Mouse (Mus musculus): ENCODE data around the gene F830045P16Rik.
A peak's percentile ranks its signal among the peaks of the same experiment; 100 is the strongest.
"Not testable (repeated sequence)": the region's sequence is repeated elsewhere in the genome, so short reads cannot be mapped to it uniquely, and the experiment has no call there.

Gene F830045P16Rik

GRCm38 (mm10) chr2:129489496-129490285, 46.7 kb downstream of the F830045P16Rik start:
- no peak for DNase-seq (ENCODE audit: low spot score)

- DNase-seq (ENCODE audit: low spot score), result no peak
Measured at GRCm38 (mm10) chr2:129483150-129483549, 53.3 kb downstream of the F830045P16Rik start.

DNA sequence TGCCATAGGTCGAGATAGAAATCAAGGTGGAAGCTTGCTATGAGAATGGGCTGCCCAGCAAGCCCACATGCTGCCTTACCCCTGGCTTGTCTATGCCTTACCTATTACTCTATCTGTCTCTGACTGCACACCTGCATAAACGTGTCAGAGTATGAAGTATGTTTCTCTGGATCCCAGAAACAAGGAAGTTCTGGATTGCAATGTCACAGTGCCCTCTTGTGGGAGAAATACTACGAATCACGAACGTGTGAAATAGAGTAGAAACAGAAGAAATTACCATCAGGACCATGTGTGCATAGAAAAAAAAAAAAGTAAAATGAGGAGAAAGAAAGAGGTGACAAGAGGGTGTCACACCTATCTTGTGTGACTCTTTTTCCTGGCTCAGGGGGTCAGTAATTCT, 64.5 kb downstream of the F830045P16Rik start:
- no peak for DNase-seq (ENCODE audit: low spot score)

DNA sequence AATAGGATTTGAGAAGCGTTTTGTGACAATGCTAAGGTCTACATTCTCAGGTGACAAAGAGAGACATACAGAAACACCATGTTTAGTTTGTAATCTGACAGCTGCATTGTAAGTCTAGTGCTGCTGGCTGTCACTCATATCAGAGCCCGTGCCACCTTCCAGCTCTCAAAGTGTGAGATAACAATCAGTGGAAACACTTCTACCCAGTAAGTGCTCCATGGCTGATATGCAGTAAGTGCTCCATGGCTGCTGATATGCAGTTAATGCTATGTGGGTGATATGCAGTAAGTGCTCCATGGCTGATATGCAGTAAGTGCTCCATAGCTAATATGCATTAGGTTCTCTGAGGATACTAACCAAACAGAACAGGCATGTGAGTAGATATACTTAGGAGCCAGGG, 65.6 kb downstream of the F830045P16Rik start:
- DNase-seq (ENCODE audit: low spot score), result no peak

GRCm38 (mm10) chr2:129438772-129439171, 97.6 kb downstream of the F830045P16Rik start:
- not testable (repeated sequence) for DNase-seq (ENCODE audit: low spot score)

GRCm38 (mm10) chr2:129435154-129435553, 101.2 kb downstream of the F830045P16Rik start:
- no peak for DNase-seq (ENCODE audit: low spot score)

DNA sequence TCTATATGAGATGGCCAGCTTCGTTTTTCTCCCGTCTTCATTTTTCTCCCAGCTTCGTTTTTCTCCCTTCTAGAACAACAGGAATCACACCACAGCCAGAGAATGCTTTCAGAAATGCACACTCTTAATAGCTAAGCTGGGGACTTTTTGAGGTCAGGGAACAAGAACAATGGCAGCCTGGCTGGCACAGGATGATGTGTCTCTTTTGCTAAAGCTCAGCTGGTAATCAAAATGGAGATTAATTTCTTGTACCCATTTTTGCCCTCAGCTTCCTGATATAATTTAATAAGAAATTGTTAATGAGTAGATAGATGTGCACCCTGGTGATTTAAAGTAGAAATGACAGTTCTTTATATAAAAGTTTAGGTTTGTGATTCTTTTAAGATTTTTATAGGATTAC, 112.7 kb downstream of the F830045P16Rik start:
- DNase-seq (ENCODE audit: low spot score), result no peak

DNA sequence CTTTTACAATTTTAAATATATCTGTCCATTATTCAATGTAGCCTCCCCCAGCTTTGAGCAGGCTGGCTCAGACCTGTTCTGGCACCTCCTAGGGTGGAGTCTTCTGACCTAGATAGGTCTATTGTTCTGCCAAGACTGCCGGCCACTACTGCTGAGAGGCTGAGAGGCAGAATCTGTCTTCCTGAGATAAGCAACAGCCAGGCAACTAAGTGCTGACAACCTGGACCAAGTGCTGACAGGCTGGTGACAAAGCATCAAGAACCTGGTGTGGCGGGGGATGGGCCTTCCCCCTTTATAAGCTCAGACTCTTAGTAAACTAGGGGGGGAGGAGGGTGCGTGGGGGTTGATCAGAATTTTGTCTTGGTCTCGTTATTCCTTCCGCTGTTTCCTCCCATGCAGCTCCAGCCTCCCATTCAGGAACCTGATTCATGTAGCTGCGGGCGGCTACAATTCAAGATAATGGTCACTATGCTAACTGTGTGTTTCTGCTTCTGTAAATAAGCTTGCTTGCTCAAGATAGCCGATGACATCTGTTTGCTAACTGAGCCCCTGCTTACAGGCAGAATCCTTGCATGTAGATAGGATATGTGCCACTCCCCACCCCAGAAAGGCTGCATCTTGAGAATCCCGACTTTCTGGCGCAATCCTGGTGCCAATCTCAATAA, 115.4 kb downstream of the F830045P16Rik start:
- no peak for DNase-seq (ENCODE audit: low spot score)

DNA sequence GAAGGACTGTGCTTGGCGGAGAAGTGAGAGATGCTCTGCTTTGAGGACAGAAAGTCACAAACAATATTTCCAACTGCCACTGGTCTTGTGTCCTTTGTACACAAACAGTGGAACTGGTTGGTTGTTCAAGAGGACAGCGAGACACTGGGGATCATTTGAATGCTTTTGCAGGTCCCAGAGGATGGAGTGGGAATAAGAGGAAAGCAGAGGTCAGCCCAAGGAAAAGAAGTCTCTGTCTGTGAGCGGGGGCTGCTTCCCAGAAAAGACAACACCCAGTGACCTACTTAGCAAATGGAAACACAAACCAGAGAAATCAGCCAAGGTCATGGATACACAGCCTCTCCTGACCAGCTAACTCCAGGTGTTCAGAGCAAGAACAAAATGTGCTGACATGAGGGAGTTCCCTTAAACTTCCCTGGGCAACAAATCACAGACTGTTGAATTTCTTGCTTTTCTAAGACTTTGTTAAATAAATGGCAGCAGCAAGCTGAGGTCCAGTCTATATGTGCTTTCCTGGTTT, 117.0 kb downstream of the F830045P16Rik start:
- DNase-seq (ENCODE audit: low spot score), result no peak

GRCm38 (mm10) chr2:129414593-129414992, 121.8 kb downstream of the F830045P16Rik start:
- no peak for DNase-seq (ENCODE audit: low spot score)

GRCm38 (mm10) chr2:129413488-129413887, 122.9 kb downstream of the F830045P16Rik start:
- no peak for DNase-seq (ENCODE audit: low spot score)

GRCm38 (mm10) chr2:129411651-129412050, 124.8 kb downstream of the F830045P16Rik start:
- DNase-seq (ENCODE audit: low spot score), result no peak

GRCm38 (mm10) chr2:129410344-129410743, 126.1 kb downstream of the F830045P16Rik start:
- no peak for DNase-seq (ENCODE audit: low spot score)

- peak; percentile 73 for DNase-seq (ENCODE audit: low spot score)
Measured at GRCm38 (mm10) chr2:129408476-129408875, 127.9 kb downstream of the F830045P16Rik start.

Measured in ovary, postnatal 36 days (tissue).